Mouse (Mus musculus) adrenal gland, adult 18-20 months (tissue): ENCODE measurements around the gene Mettl14. TPM values are rescaled to one million over a fixed set of nuclear protein-coding genes. Genes with fewer than 3 reads are reported as not detected.

Experiments
- DNase-seq, 2 experiments: peaks; one replicate each; pipeline ENCODE4 v3.0.0; 2021 to 2022; ENCODE audit warnings: low spot score in 2 of 2
- total RNA-seq, 2 experiments: library from RNA; stranded (reverse); gene quantifications; 1 replicate in 1 of 2; 2 replicates in 1 of 2; pipeline ENCODE4 v1.2.3; 2021

The Mettl14 gene
- total RNA-seq, 2 experiments from 2014 or later: 13.4 to 15.2 TPM

GRCm38 (mm10) chr3:123322147-123322546, 63.8 kb downstream of the Mettl14 start:
- DNase-seq: no peak

GRCm38 (mm10) chr3:123321612-123322011, 64.3 kb downstream of the Mettl14 start:
- no peak for DNase-seq

GRCm38 (mm10) chr3:123320341-123320740, 65.6 kb downstream of the Mettl14 start:
- no peak for DNase-seq

Other genes with a start within 250 kb of the Mettl14 start
- gene Synpo2, start 150.0 kb downstream of the Mettl14 start, total RNA-seq: 10 to 100 TPM in 1 of 2 experiments, 1 to 10 TPM in 1; 7.6 to 20.7 TPM
- 100 to 1,000 TPM in 1 of 2 experiments, 10 to 100 TPM in 1; 45.0 to 159 TPM for gene Sec24d, start 118.7 kb downstream of the Mettl14 start, total RNA-seq
- gene Prss12, start 60.8 kb upstream of the Mettl14 start, total RNA-seq: 1 to 10 TPM; 1.7 to 2.1 TPM